Mouse (Mus musculus): Measurements from ENCODE around the gene Fthl17a. TPM values are rescaled to one million over a fixed set of nuclear protein-coding genes. Genes with fewer than 3 reads are reported as not detected.

Fthl17a gene
- polyA plus RNA-seq (2015; fragmentation: Nextera tagmentation; extraction: Ambion mirVana), result not detected in 2 replicates

GRCm38 (mm10) chrX:85249379-85249778 lies at the start of gene Fthl17a:
Gene Fthl17a (plus strand): TSS chrX:85249679.
- Histone ChIP-seq H3K27ac (ENCODE audit: low read length) (no peak within 1 kb of the TSS), H3K36me3 (ENCODE audit: control insufficient read depth, insufficient read depth) (no peaks in the 10 kb centered on the region), H3K9me3 (ENCODE audit: control insufficient read depth, low read length) (no peaks in the 10 kb centered on the region), H3K4me1 (replicated peaks; ENCODE audit: control insufficient read depth, insufficient read depth, low read length) (no peaks in the 10 kb centered on the region), H3K4me2 (ENCODE audit: low read length) (no peak within 1 kb of the TSS), H3K9ac (replicated peaks; ENCODE audit: low read depth, low read length) (no peak within 1 kb of the TSS), H3K27me3 (replicated peaks; ENCODE audit: control insufficient read depth, insufficient read depth, low read length) (no peaks in the 10 kb centered on the region), H3K4me3 (replicated peaks; ENCODE audit: low read length) (no peak within 1 kb of the TSS)
- ATAC-seq, result no peak
- WGBS, result 81% methylated on average over 2 of the region's 2 CpGs

- Histone ChIP-seq H3K4me1 (replicated peaks; ENCODE audit: control insufficient read depth, insufficient read depth, low read length) (no peaks in the 10 kb centered on the region), H3K9ac (replicated peaks; ENCODE audit: low read depth, low read length) (no peak overlapping the region), H3K27ac (ENCODE audit: low read length) (no peak overlapping the region), H3K4me3 (replicated peaks; ENCODE audit: low read length) (no peak overlapping the region), H3K27me3 (replicated peaks; ENCODE audit: control insufficient read depth, insufficient read depth, low read length) (no peaks in the 10 kb centered on the region), H3K9me3 (ENCODE audit: control insufficient read depth, low read length) (no peaks in the 10 kb centered on the region), H3K4me2 (ENCODE audit: low read length) (no peak overlapping the region), H3K36me3 (ENCODE audit: control insufficient read depth, insufficient read depth) (no peaks in the 10 kb centered on the region)
- WGBS, result 97% methylated on average over 2 of the region's 2 CpGs
- ATAC-seq, result no peak
These were observed 42.5 kb upstream of the Fthl17a start for GRCm38 (mm10) chrX:85207001-85207400.

GRCm38 (mm10) chrX:85226883-85227282 lies 22.6 kb upstream of the Fthl17a start:
- H3K4me3 ChIP-seq (replicated peaks; ENCODE audit: low read length), result no peak overlapping the region
- H3K9ac ChIP-seq (replicated peaks; ENCODE audit: low read depth, low read length), result no peak overlapping the region
- no peak overlapping the region for H3K4me2 ChIP-seq (ENCODE audit: low read length)
- ATAC-seq, result no peak
- H3K4me1 ChIP-seq (replicated peaks; ENCODE audit: control insufficient read depth, insufficient read depth, low read length), result no peaks in the 10 kb centered on the region
- no peak overlapping the region for H3K27ac ChIP-seq (ENCODE audit: low read length)
- no peaks in the 10 kb centered on the region for H3K36me3 ChIP-seq (ENCODE audit: control insufficient read depth, insufficient read depth)
- no peaks in the 10 kb centered on the region for H3K27me3 ChIP-seq (replicated peaks; ENCODE audit: control insufficient read depth, insufficient read depth, low read length)
- H3K9me3 ChIP-seq (ENCODE audit: control insufficient read depth, low read length), result no peaks in the 10 kb centered on the region

GRCm38 (mm10) chrX:85271821-85272220 lies 22.3 kb downstream of the Fthl17a start:
- Histone ChIP-seq H3K9me3 (ENCODE audit: control insufficient read depth, low read length) (no peaks in the 10 kb centered on the region), H3K27ac (ENCODE audit: low read length) (no peak overlapping the region), H3K4me3 (replicated peaks; ENCODE audit: low read length) (no peak overlapping the region), H3K9ac (replicated peaks; ENCODE audit: low read depth, low read length) (no peak overlapping the region), H3K4me2 (ENCODE audit: low read length) (no peak overlapping the region), H3K4me1 (replicated peaks; ENCODE audit: control insufficient read depth, insufficient read depth, low read length) (no peaks in the 10 kb centered on the region), H3K36me3 (ENCODE audit: control insufficient read depth, insufficient read depth) (no peaks in the 10 kb centered on the region), H3K27me3 (replicated peaks; ENCODE audit: control insufficient read depth, insufficient read depth, low read length) (no peaks in the 10 kb centered on the region)
- 55% methylated on average over 8 of the region's 8 CpGs for WGBS
- ATAC-seq, result no peak

- no peak overlapping the region for H3K27ac ChIP-seq (ENCODE audit: low read length)
- no peak for ATAC-seq
- no peak overlapping the region for H3K4me3 ChIP-seq (replicated peaks; ENCODE audit: low read length)
- H3K36me3 ChIP-seq (ENCODE audit: control insufficient read depth, insufficient read depth), result no peaks in the 10 kb centered on the region
- WGBS, result 61% methylated on average over 6 of the region's 6 CpGs
- no peaks in the 10 kb centered on the region for H3K4me1 ChIP-seq (replicated peaks; ENCODE audit: control insufficient read depth, insufficient read depth, low read length)
- no peaks in the 10 kb centered on the region for H3K9me3 ChIP-seq (ENCODE audit: control insufficient read depth, low read length)
- H3K9ac ChIP-seq (replicated peaks; ENCODE audit: low read depth, low read length), result no peak overlapping the region
- H3K4me2 ChIP-seq (ENCODE audit: low read length), result no peak overlapping the region
- H3K27me3 ChIP-seq (replicated peaks; ENCODE audit: control insufficient read depth, insufficient read depth, low read length), result no peaks in the 10 kb centered on the region
These were observed 22.8 kb downstream of the Fthl17a start for GRCm38 (mm10) chrX:85272296-85272695.

- ATAC-seq, result no peak
- no peak overlapping the region for H3K27ac ChIP-seq (ENCODE audit: low read length)
- H3K9me3 ChIP-seq (ENCODE audit: control insufficient read depth, low read length), result no peaks in the 10 kb centered on the region
- no peaks in the 10 kb centered on the region for H3K4me1 ChIP-seq (replicated peaks; ENCODE audit: control insufficient read depth, insufficient read depth, low read length)
- H3K4me2 ChIP-seq (ENCODE audit: low read length), result no peak overlapping the region
- 95% methylated on average over 1 of the region's 1 CpGs for WGBS
- H3K27me3 ChIP-seq (replicated peaks; ENCODE audit: control insufficient read depth, insufficient read depth, low read length), result no peaks in the 10 kb centered on the region
- H3K36me3 ChIP-seq (ENCODE audit: control insufficient read depth, insufficient read depth), result no peaks in the 10 kb centered on the region
- no peak overlapping the region for H3K4me3 ChIP-seq (replicated peaks; ENCODE audit: low read length)
- no peak overlapping the region for H3K9ac ChIP-seq (replicated peaks; ENCODE audit: low read depth, low read length)
These were observed 40.4 kb downstream of the Fthl17a start for GRCm38 (mm10) chrX:85289846-85290245.

- no peak overlapping the region for H3K9ac ChIP-seq (replicated peaks; ENCODE audit: low read depth, low read length)
- H3K4me1 ChIP-seq (replicated peaks; ENCODE audit: control insufficient read depth, insufficient read depth, low read length), result no peaks in the 10 kb centered on the region
- H3K9me3 ChIP-seq (ENCODE audit: control insufficient read depth, low read length), result no peaks in the 10 kb centered on the region
- ATAC-seq, result no peak
- H3K27me3 ChIP-seq (replicated peaks; ENCODE audit: control insufficient read depth, insufficient read depth, low read length), result no peaks in the 10 kb centered on the region
- WGBS, result 79% methylated on average over 5 of the region's 5 CpGs
- no peak overlapping the region for H3K4me3 ChIP-seq (replicated peaks; ENCODE audit: low read length)
- no peaks in the 10 kb centered on the region for H3K36me3 ChIP-seq (ENCODE audit: control insufficient read depth, insufficient read depth)
- H3K27ac ChIP-seq (ENCODE audit: low read length), result no peak overlapping the region
- H3K4me2 ChIP-seq (ENCODE audit: low read length), result no peak overlapping the region
These were observed 43.3 kb downstream of the Fthl17a start for GRCm38 (mm10) chrX:85292781-85293180.

GRCm38 (mm10) chrX:85294001-85294400 lies 44.5 kb downstream of the Fthl17a start:
- no peaks in the 10 kb centered on the region for H3K9me3 ChIP-seq (ENCODE audit: control insufficient read depth, low read length)
- H3K4me1 ChIP-seq (replicated peaks; ENCODE audit: control insufficient read depth, insufficient read depth, low read length), result no peaks in the 10 kb centered on the region
- no peak overlapping the region for H3K27ac ChIP-seq (ENCODE audit: low read length)
- no peak for ATAC-seq
- H3K4me2 ChIP-seq (ENCODE audit: low read length), result no peak overlapping the region
- no peak overlapping the region for H3K4me3 ChIP-seq (replicated peaks; ENCODE audit: low read length)
- H3K36me3 ChIP-seq (ENCODE audit: control insufficient read depth, insufficient read depth), result no peaks in the 10 kb centered on the region
- no peak overlapping the region for H3K9ac ChIP-seq (replicated peaks; ENCODE audit: low read depth, low read length)
- no peaks in the 10 kb centered on the region for H3K27me3 ChIP-seq (replicated peaks; ENCODE audit: control insufficient read depth, insufficient read depth, low read length)
- 55% methylated on average over 3 of the region's 3 CpGs for WGBS

- ATAC-seq, result no peak
- Histone ChIP-seq H3K27ac (ENCODE audit: low read length) (no peak overlapping the region), H3K4me2 (ENCODE audit: low read length) (no peak overlapping the region), H3K27me3 (replicated peaks; ENCODE audit: control insufficient read depth, insufficient read depth, low read length) (no peaks in the 10 kb centered on the region), H3K4me3 (replicated peaks; ENCODE audit: low read length) (no peak overlapping the region), H3K36me3 (ENCODE audit: control insufficient read depth, insufficient read depth) (no peaks in the 10 kb centered on the region), H3K9me3 (ENCODE audit: control insufficient read depth, low read length) (no peaks in the 10 kb centered on the region), H3K4me1 (replicated peaks; ENCODE audit: control insufficient read depth, insufficient read depth, low read length) (no peaks in the 10 kb centered on the region), H3K9ac (replicated peaks; ENCODE audit: low read depth, low read length) (no peak overlapping the region)
- 96% methylated on average over 4 of the region's 4 CpGs for WGBS
These were observed 55.2 kb downstream of the Fthl17a start for GRCm38 (mm10) chrX:85304674-85305073.

- no peaks in the 10 kb centered on the region for H3K4me1 ChIP-seq (replicated peaks; ENCODE audit: control insufficient read depth, insufficient read depth, low read length)
- H3K27me3 ChIP-seq (replicated peaks; ENCODE audit: control insufficient read depth, insufficient read depth, low read length), result no peaks in the 10 kb centered on the region
- 48% methylated on average over 4 of the region's 4 CpGs for WGBS
- no peak overlapping the region for H3K27ac ChIP-seq (ENCODE audit: low read length)
- no peak for ATAC-seq
- no peak overlapping the region for H3K4me3 ChIP-seq (replicated peaks; ENCODE audit: low read length)
- H3K9ac ChIP-seq (replicated peaks; ENCODE audit: low read depth, low read length), result no peak overlapping the region
- no peak overlapping the region for H3K4me2 ChIP-seq (ENCODE audit: low read length)
- no peaks in the 10 kb centered on the region for H3K9me3 ChIP-seq (ENCODE audit: control insufficient read depth, low read length)
- no peaks in the 10 kb centered on the region for H3K36me3 ChIP-seq (ENCODE audit: control insufficient read depth, insufficient read depth)
These were observed 69.1 kb downstream of the Fthl17a start for GRCm38 (mm10) chrX:85318576-85318975.
